Mouse (Mus musculus) kidney, postnatal 14 days (tissue): ENCODE results near the gene Anxa6.

Source experiments
- DNase-seq: peaks from one replicate; pipeline ENCODE4 v3.0.0; 2022; ENCODE audit warnings: mixed read lengths

The Anxa6 gene

DNA sequence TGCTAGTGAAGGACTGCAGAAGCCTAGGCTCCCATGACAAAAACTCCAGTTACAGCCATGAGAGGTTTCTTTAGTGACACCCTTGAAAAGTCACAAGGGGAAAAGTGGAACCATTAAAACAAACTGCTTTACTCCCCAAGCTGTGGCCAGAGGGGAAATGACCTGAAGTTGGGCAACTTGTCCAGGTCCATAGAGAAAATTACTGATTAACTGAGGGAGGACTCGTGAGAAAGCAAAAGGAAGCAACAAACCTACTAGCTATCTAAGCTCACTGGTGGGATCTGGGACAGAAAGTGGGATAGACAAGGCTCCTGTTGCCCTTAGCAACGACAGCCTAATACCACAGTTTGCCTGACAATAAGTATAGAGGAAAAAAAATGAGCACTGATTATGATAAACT, 4.7 kb downstream of the Anxa6 start:
- no peak for DNase-seq

DNA sequence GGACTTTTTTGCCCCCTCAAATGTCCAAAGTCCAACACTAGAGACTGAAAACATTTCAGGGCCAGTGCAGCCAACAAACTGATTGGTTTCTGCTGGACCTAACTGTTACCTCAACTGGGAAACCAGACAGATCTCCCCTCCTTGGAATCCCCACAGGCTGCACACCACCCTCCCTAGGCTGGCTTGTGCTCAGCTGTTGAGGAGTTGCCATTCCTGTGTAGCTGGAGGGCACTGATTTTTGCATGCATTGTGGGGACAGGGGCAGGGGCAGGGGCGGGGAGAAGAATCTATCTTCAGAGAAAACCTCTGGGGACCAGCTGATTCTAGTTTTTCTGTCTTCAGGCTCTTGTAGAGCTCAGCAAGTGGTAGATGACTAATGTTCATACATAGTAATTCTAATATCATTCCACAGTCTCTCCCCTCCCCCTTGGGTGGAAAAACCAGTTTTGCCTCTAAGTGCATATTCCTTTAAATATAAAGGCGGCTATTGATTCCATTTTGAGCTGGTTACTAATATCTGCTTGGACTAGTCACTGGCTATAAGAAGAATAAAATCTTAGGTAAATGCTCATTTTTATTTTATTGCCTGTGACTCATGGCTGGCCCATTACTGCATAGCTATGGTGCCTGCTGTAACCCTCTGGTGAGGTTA, 5.9 kb downstream of the Anxa6 start:
- DNase-seq = peak; percentile 41

DNA sequence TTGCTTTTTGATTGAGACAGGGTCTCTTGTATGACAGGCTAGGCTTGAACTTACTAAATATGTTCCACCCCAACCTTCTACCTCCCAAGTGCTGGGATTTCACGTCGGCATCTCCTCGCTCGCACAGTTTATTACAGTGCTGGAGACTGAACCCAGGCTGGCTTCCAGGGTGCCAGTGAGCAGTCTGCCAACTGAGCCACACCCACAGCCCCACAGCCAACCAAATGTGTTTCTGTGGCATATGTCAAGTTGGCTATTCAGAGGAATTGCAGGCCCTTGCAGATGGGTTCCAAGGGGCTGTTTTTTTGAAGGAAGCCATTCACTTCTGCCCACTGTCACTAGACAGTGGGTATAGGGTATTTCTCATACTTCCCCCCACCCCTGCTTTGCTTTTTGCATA, 7.3 kb downstream of the Anxa6 start:
- DNase-seq = no peak

GRCm38 (mm10) chr11:55023583-55023982, 9.7 kb downstream of the Anxa6 start:
- no peak for DNase-seq

DNA sequence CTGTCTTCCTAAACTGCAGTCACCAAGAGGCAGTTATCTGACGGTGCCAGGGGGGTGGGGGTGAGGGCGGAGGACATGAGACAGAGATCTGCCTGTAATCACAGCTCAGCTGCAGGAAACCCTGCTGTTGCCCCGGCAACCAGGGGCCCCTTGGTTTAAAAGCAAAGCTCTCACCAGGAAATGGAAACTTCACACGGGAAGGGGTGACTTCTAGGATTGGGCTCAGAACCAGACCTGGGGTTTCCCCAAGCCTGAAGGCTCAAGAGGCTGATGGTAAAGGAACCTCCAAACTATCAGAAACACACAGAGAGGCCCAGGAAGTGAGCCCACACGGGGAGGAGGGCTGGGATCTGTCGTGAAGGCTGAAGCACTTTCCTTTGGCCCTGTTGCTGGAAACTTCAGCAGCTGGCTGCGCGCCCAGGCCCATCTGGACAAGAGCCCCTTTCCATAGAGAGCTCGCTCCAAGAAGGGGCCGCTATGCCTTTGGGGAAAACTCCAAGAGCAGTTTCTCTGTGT, 10.1 kb downstream of the Anxa6 start:
- peak; percentile 91 for DNase-seq

GRCm38 (mm10) chr11:55022508-55022907, 10.7 kb downstream of the Anxa6 start:
- no peak for DNase-seq

- no peak for DNase-seq
These were observed 11.4 kb downstream of the Anxa6 start for GRCm38 (mm10) chr11:55021859-55022258.

GRCm38 (mm10) chr11:55021458-55021857, 11.8 kb downstream of the Anxa6 start:
- DNase-seq = no peak

- DNase-seq = no peak
These were observed 13.5 kb downstream of the Anxa6 start for GRCm38 (mm10) chr11:55019711-55020110.

GRCm38 (mm10) chr11:55018034-55018433, 15.2 kb downstream of the Anxa6 start:
- DNase-seq = no peak

- no peak for DNase-seq
These were observed 16.0 kb downstream of the Anxa6 start for GRCm38 (mm10) chr11:55017201-55017600.

- DNase-seq = no peak
These were observed 16.5 kb downstream of the Anxa6 start for GRCm38 (mm10) chr11:55016758-55017157.

- DNase-seq = peak; percentile 68
These were observed 17.4 kb downstream of the Anxa6 start for GRCm38 (mm10) chr11:55015831-55016241.

DNA sequence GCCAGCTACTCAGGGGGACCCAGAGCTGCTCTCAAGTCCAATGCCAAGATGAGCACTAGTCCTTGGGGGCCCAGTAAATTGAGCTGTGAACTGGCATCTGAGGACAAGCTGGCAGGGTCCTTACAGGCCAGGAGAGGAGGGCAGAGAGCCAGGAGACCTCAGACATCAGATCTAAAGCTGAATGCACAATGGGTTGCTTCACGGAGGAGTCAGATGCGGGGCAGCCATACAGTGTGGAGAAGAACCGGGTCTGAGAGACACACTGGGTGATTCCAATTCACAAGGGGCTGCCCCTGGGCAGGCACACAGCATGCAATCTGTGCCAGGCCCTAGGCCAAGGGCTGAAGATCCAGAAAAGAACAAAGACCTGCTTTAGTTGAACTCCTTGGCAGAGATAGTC, 18.0 kb downstream of the Anxa6 start:
- no peak for DNase-seq

- no peak for DNase-seq
These were observed 19.4 kb downstream of the Anxa6 start for GRCm38 (mm10) chr11:55013802-55014201.

DNA sequence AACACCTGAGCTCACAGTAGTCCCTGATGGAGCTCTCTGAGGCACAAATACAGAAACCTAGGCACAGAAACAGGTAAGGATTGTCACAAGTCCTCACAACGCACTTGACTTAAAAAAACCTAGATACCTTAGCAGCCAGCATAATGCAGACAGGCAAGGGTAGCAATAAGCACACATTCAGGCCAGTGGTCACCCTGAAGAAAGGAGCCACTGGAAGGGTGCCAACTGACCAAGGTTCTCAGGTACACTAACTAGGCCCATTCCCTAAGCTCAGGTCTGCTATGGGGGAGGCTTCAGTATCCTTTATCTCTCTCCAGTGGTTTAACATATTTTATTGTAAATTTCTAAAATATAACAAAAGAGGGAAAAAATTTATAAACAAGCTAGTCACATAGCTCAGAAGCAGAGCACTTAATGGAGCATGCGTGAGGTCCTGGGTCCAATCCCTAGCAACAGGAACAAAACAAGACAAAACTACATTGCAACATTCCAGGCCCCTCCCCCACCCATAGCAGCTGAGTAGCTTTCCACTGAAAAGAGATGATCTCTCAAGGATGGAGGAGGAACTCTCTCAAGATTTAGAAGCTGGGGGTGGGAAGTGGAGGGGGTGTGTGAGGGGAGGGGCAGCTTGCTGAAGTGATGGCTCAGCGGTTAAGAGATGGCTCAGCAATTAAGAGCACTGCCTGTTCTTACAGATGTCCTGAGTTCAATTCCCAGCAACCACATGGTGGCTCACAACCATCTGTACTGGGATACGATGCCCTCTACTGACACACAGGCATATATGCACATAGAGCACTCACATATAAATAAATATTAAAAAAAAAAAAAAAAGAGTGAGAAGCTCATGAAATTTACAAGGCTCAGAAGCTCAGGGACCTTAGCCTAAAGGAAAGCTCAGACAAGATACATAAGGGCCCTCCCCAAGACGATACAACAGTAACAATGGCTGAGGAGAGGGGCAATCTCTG, 20.4 kb downstream of the Anxa6 start:
- peak; percentile 77 for DNase-seq

- no peak for DNase-seq
These were observed 21.8 kb downstream of the Anxa6 start for GRCm38 (mm10) chr11:55011440-55011839.

GRCm38 (mm10) chr11:55008230-55008629, 25.0 kb downstream of the Anxa6 start:
- no peak for DNase-seq

GRCm38 (mm10) chr11:55005684-55006083, 27.6 kb downstream of the Anxa6 start:
- no peak for DNase-seq

- DNase-seq = peak; percentile 54
These were observed 28.2 kb downstream of the Anxa6 start for GRCm38 (mm10) chr11:55004970-55005502.

- DNase-seq = no peak
These were observed 34.5 kb downstream of the Anxa6 start for GRCm38 (mm10) chr11:54998708-54999107.

- peak; percentile 67 for DNase-seq
These were observed 35.0 kb downstream of the Anxa6 start for GRCm38 (mm10) chr11:54998284-54998683.

DNA sequence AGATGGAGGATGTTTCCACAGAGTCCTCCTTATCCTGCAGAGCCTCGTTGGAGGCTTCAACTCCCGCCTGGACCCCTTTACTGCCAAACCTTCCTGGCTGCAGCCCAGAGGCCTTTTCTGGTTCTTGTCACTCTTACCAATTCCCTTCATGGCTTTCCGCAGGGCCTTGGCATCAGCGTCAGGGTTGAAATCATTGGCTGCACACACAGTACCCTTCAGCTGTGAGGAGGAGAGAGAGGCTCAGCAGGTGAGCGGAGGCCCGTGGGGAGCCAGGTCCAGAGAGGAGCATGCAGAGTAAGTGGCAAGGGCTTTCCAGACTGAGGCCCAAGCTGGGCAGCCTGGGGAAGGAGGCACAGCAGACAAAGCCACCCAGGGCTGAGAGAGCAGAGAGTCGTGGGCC, 37.1 kb downstream of the Anxa6 start:
- no peak for DNase-seq

GRCm38 (mm10) chr11:54989920-54990319, 43.3 kb downstream of the Anxa6 start:
- DNase-seq = no peak
